Mouse (Mus musculus) neural tube, embryonic 10.5 days (tissue): Measurements from ENCODE around the gene Mmp14.

Experiments used
- DNase-seq: peaks from one replicate; pipeline ENCODE4 v3.0.0-alpha.2; 2017; ENCODE audit warnings: low spot score; ENCODE audit errors: extremely low spot score

The Mmp14 gene

GRCm38 (mm10) chr14:54413877-54414700, 17.3 kb upstream of the Mmp14 start:
- DNase-seq, result peak; percentile 42

GRCm38 (mm10) chr14:54415241-54416020, 16.0 kb upstream of the Mmp14 start:
- peak; percentile 30 for DNase-seq

GRCm38 (mm10) chr14:54416229-54416775, 15.1 kb upstream of the Mmp14 start:
- DNase-seq, result no peak

GRCm38 (mm10) chr14:54416830-54417229, 14.6 kb upstream of the Mmp14 start:
- no peak for DNase-seq

- peak; percentile 51 for DNase-seq
Measured at GRCm38 (mm10) chr14:54417623-54418081, 13.8 kb upstream of the Mmp14 start, which contains the start of gene Slc7a7. Slc7a7 (minus strand) TSS chr14:54417780.

GRCm38 (mm10) chr14:54421014-54421413, 10.4 kb upstream of the Mmp14 start:
- DNase-seq, result peak; percentile 26

- DNase-seq, result no peak
Measured at GRCm38 (mm10) chr14:54423406-54423805, 8.0 kb upstream of the Mmp14 start.

- DNase-seq, result no peak
Measured at GRCm38 (mm10) chr14:54424634-54425033, 6.8 kb upstream of the Mmp14 start.

- DNase-seq, result no peak
Measured at GRCm38 (mm10) chr14:54425540-54425939, 5.9 kb upstream of the Mmp14 start.

- no peak for DNase-seq
Measured at GRCm38 (mm10) chr14:54426003-54426688, 5.3 kb upstream of the Mmp14 start.

GRCm38 (mm10) chr14:54426689-54427398, 4.6 kb upstream of the Mmp14 start, which contains the start of gene Mrpl52:
Mrpl52 (plus strand) TSS chr14:54426909.
- DNase-seq, result peak; percentile 96

- DNase-seq, result no peak
Measured at GRCm38 (mm10) chr14:54427696-54428095, 3.7 kb upstream of the Mmp14 start.

- DNase-seq, result no peak
Measured at GRCm38 (mm10) chr14:54428421-54428820, 3.0 kb upstream of the Mmp14 start.

- peak; percentile 13 for DNase-seq
Measured at GRCm38 (mm10) chr14:54429332-54430093, 1.9 kb upstream of the Mmp14 start.

GRCm38 (mm10) chr14:54430406-54431145, 836 bp upstream of the Mmp14 start:
- peak; percentile 50 for DNase-seq

- DNase-seq, result peak; percentile 68
Measured at GRCm38 (mm10) chr14:54432078-54432836, 845 bp downstream of the Mmp14 start.

GRCm38 (mm10) chr14:54432837-54433830, 1.7 kb downstream of the Mmp14 start:
- peak; percentile 33 for DNase-seq
